Mouse (Mus musculus) embryonic facial prominence, embryonic 10.5 days (tissue): ENCODE results near the gene a. TPM values are rescaled to one million over a fixed set of nuclear protein-coding genes. Genes with fewer than 3 reads are reported as not detected.
A peak's percentile ranks its signal among the peaks of the same experiment; 100 is the strongest.
"Not testable (repeated sequence)": the region's sequence is repeated elsewhere in the genome, so short reads cannot be mapped to it uniquely, and the experiment has no call there.

Experiments
- DNase-seq: peaks from one replicate; pipeline ENCODE4 v3.0.0-alpha.2; 2017; ENCODE audit warnings: low spot score
- H3K27ac ChIP-seq: fragments of 300-500 bp; sonication (generic); replicated peaks from 2 replicates; pipeline ENCODE4 v1.5.1; 2016; ENCODE audit warnings: mild to moderate bottlenecking
- H3K27me3 ChIP-seq: fragments of 300-500 bp; sonication (generic); replicated peaks from 2 replicates; pipeline ENCODE4 v1.6.1; 2016; ENCODE audit warnings: low read depth, mild to moderate bottlenecking; ENCODE audit not compliant: poor library complexity, severe bottlenecking
- H3K36me3 ChIP-seq: fragments of 300-500 bp; sonication (generic); replicated peaks from 2 replicates; pipeline ENCODE4 v1.6.1; 2016; ENCODE audit warnings: mild to moderate bottlenecking, moderate library complexity
- H3K4me1 ChIP-seq: fragments of 300-500 bp; sonication (generic); 2 replicates; pipeline ENCODE4 v1.6.1; 2016
- H3K4me3 ChIP-seq: fragments of 300-500 bp; sonication (generic); 2 replicates; pipeline ENCODE4 v1.5.1; 2016; ENCODE audit warnings: mild to moderate bottlenecking, moderate library complexity
- H3K9me3 ChIP-seq: fragments of 300-500 bp; sonication (generic); 2 replicates; pipeline ENCODE4 v1.6.1; 2016; ENCODE audit warnings: mild to moderate bottlenecking
- WGBS: fragments of 180-500 bp; shearing (Covaris S2); methylation state at CpG from one replicate; pipeline ENCODE4 v1.1.7; 2016; 5-methylcytosine and 5-hydroxymethylcytosine counted together
- polyA plus RNA-seq: library from polyadenylated mRNA; unstranded; fragments of >200 nt; fragmentation: Nextera tagmentation; extraction: Ambion mirVana; gene quantifications from 2 replicates; pipeline ENCODE4 v1.2.1, GENCODE M21; 2016

Gene a
- polyA plus RNA-seq, 1 experiment from 2014 or later = 2.3 TPM

DNA sequence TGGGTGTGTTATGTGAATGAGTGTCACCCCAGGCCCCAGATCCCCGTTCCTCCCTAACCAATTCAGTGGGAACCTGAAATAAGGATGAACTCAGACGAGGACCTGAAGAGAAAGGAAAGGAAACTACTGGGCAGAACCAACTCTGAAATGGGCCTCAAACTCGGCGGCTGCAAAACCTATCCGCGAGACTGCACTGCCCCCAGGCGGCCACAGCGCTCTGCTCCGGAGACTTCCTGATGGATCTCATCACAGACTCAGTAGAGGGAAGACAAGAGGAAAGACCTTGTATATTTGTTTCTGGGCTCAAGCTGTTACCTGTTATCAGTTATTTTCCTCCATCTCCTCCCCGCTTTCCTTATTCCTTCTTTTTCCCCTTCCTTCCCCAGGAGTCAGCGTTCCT lies 151.9 kb downstream of the a start:
- WGBS = 7% methylated on average over 11 of the region's 11 CpGs
- peaks cover 21% of the 10 kb centered on the region for H3K4me1 ChIP-seq
- DNase-seq = peak; percentile 85
- H3K36me3 ChIP-seq = no peaks in the 10 kb centered on the region
- 0 out of 2 replicates have a peak, but pooled peaks cover 5% of the 10 kb centered on the region for H3K27me3 ChIP-seq
- H3K9me3 ChIP-seq = no peaks in the 10 kb centered on the region
- 0 out of 2 replicates have a peak overlapping the region, but pooled peaks have one; percentile 27 for H3K27ac ChIP-seq
- peak overlapping the region; percentile 38 for H3K4me3 ChIP-seq

DNA sequence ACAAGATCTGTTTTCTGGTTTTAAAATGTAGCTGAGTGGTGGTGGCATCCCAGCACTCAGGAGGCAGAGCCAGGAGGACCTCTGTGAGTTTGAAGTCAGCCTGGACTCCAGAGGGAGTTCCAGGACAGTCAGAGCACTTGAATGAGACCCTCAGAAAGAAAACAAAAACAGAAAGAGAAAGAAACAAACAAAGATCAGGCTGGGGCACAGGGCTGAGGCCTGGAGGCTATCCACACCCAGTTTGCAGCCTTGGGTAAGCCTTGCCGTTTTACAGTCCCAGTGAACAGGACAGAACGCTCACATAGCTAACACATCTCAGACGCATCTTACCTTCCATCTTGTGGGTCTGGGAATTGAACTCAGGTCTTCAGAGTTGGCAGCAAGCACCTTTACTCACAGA lies 155.7 kb downstream of the a start:
- H3K36me3 ChIP-seq = no peaks in the 10 kb centered on the region
- 86% methylated on average over 3 of the region's 3 CpGs for WGBS
- H3K27ac ChIP-seq = no peak overlapping the region
- no peaks in the 10 kb centered on the region for H3K9me3 ChIP-seq
- no peak overlapping the region for H3K4me3 ChIP-seq
- H3K4me1 ChIP-seq = peaks cover 25% of the 10 kb centered on the region
- DNase-seq = no peak
- peaks cover 11% of the 10 kb centered on the region for H3K27me3 ChIP-seq

- 68% methylated on average over 7 of the region's 7 CpGs for WGBS
- no peaks in the 10 kb centered on the region for H3K36me3 ChIP-seq
- H3K4me1 ChIP-seq = peaks cover 22% of the 10 kb centered on the region
- H3K4me3 ChIP-seq = no peak overlapping the region
- DNase-seq = no peak
- H3K9me3 ChIP-seq = no peaks in the 10 kb centered on the region
- no peak overlapping the region for H3K27ac ChIP-seq
- peaks cover 6% of the 10 kb centered on the region for H3K27me3 ChIP-seq
Observed at GRCm38 (mm10) chr2:154949352-154949751, 158.2 kb downstream of the a start.

DNA sequence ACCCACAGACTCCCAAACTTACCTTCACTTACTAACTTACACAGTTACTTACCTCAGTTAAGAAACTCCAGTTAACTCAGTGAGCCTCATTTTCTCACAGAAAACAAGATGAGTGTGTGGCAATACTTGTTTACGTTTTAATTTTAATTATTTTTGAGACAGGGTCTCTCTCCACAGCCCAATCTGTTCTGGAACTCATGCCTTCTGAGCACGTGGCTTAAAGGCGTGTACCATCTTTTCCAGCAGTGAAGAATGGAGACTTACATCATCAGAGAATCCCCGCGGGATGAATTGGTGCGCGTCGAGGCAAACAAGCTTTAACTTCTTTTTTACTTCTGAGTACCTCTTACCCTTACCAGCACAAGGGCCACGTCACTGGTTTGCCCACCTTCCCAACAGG lies 158.7 kb downstream of the a start:
- H3K36me3 ChIP-seq = no peaks in the 10 kb centered on the region
- H3K9me3 ChIP-seq = no peaks in the 10 kb centered on the region
- H3K27me3 ChIP-seq = peaks cover 6% of the 10 kb centered on the region
- no peak overlapping the region for H3K27ac ChIP-seq
- 81% methylated on average over 9 of the region's 9 CpGs for WGBS
- no peak overlapping the region for H3K4me3 ChIP-seq
- DNase-seq = no peak
- peaks cover 22% of the 10 kb centered on the region for H3K4me1 ChIP-seq

DNA sequence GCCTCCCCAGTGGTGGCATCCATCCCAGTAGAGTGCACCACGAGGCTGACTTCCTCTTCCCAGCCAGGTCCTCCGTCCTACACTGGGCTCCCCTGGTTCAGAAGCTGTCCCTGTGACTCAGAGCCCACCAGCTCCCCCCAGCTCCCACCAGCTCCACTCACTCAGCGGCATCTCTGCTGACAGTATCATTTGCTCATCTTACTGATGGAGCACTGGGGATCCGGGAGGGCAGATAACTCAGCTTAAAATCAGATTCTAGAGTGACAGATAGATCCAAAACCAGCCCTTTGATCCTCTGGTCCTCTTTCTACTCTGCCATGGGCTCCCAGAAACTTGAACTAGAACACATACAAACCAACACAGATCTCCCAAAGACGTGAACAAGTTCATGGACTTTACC lies 159.4 kb downstream of the a start:
- peaks cover 22% of the 10 kb centered on the region for H3K4me1 ChIP-seq
- H3K9me3 ChIP-seq = no peaks in the 10 kb centered on the region
- WGBS = 67% methylated on average over 5 of the region's 5 CpGs
- no peak for DNase-seq
- no peaks in the 10 kb centered on the region for H3K36me3 ChIP-seq
- H3K27ac ChIP-seq = peak overlapping the region; percentile 35; the same call in 1 of the 2 replicates
- H3K4me3 ChIP-seq = no peak overlapping the region
- H3K27me3 ChIP-seq = peaks cover 6% of the 10 kb centered on the region

GRCm38 (mm10) chr2:154959486-154959885 lies 168.3 kb downstream of the a start:
- no peak for DNase-seq
- no peak overlapping the region for H3K4me3 ChIP-seq
- peaks cover 17% of the 10 kb centered on the region for H3K4me1 ChIP-seq
- H3K36me3 ChIP-seq = no peaks in the 10 kb centered on the region
- H3K9me3 ChIP-seq = no peaks in the 10 kb centered on the region
- H3K27ac ChIP-seq = no peak overlapping the region
- 82% methylated on average over 5 of the region's 5 CpGs for whole genome bisulfite sequencing
- H3K27me3 ChIP-seq = 0 out of 2 replicates have a peak, but pooled peaks cover 3% of the 10 kb centered on the region

DNA sequence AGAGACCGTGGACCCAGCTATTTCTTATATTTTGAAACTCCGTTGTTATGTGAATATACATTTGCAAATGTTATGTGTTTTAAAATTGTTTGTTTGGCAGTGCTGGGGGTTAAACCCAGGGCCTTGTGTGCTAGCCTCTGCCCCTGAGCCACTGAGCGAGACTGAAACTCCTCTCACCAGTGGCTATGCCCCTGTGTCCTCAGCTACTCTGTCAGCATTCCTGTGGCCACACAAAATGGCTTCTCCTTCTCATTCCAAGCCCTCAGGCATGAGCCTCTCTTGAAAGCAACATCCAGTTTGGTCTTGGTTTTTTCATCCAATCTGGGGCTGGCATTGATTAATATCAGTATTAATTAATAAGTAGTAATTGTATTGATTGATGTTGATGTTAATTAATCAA lies 168.7 kb downstream of the a start:
- Histone ChIP-seq H3K36me3 (no peaks in the 10 kb centered on the region), H3K9me3 (no peaks in the 10 kb centered on the region), H3K4me1 (peaks cover 17% of the 10 kb centered on the region), H3K27me3 (peaks cover 8% of the 10 kb centered on the region; the same call in 1 of the 2 replicates), H3K4me3 (no peak overlapping the region), H3K27ac (no peak overlapping the region)
- 86% methylated on average over 3 of the region's 3 CpGs for WGBS
- DNase-seq = no peak

- H3K27ac ChIP-seq = no peak overlapping the region
- WGBS = 47% methylated on average over 5 of the region's 5 CpGs
Observed at GRCm38 (mm10) chr2:154963176-154963575, 172.0 kb downstream of the a start.

GRCm38 (mm10) chr2:154969740-154970397 lies 178.7 kb downstream of the a start:
- H3K27ac ChIP-seq, H3K9me3 ChIP-seq, DNase-seq, H3K4me3 ChIP-seq, H3K36me3 ChIP-seq: not testable (repeated sequence)
- 72% methylated on average over 14 of the region's 14 CpGs for WGBS
- Histone ChIP-seq H3K4me1 (peaks cover 30% of the 10 kb centered on the region), H3K27me3 (peaks cover 14% of the 10 kb centered on the region)

More at GRCm38 (mm10) chr2:154963176-154963575, 172.0 kb downstream of the a start:
- Histone ChIP-seq H3K36me3 (no peaks in the 10 kb centered on the region), H3K9me3 (no peaks in the 10 kb centered on the region), H3K27me3 (peaks cover 16% of the 10 kb centered on the region; the same call in 1 of the 2 replicates), H3K4me1 (peaks cover 17% of the 10 kb centered on the region), H3K4me3 (no peak overlapping the region)
- no peak for DNase-seq

DNA sequence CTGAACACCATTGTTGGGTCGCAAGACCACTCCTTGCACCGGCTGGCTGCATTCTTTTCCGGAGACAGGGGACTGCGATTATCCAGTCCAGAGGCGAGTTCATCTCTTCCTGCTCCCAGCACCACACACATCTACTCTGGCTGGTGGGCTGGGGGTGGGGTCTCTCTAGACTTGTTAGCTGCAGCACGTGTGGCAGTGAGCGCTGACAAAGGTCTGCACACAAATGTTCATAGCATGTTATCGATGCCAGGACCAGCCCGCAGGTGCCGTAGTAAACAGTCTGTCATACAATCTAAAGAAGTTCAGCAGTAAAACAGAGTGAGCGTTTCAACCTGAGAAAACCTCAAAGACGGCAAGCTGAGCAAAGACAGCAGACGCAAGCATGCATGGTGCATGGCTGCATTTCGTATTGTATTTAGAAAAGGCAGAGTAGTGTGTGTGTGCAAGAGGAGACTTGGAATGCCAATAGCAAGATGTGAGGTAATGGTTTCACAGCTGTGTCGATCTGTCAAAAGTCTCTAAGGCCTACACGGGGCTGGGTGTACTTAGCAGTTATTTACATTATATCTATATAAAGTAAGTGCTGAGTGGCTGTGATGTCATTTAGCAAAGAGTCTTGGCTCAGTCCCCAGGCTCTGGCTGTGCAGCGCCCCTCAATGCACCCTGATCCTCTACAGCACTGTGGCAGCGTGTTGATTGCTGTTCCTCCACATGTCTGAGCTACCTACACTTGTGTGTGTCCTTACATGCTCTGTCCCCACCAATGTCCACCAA lies 180.9 kb downstream of the a start:
- Histone ChIP-seq H3K27ac (no peak overlapping the region; the same call in 1 of the 2 replicates), H3K4me1 (peaks cover 30% of the 10 kb centered on the region), H3K4me3 (no peak overlapping the region), H3K36me3 (no peaks in the 10 kb centered on the region), H3K27me3 (peaks cover 5% of the 10 kb centered on the region; the same call in 1 of the 2 replicates), H3K9me3 (no peaks in the 10 kb centered on the region)
- DNase-seq = peak; percentile 20
- 65% methylated on average over 18 of the region's 18 CpGs for whole genome bisulfite sequencing

- WGBS = 49% methylated on average over 5 of the region's 5 CpGs
Observed at GRCm38 (mm10) chr2:154972981-154973380, 181.8 kb downstream of the a start.

GRCm38 (mm10) chr2:154986609-154987008 lies 195.4 kb downstream of the a start:
- no peaks in the 10 kb centered on the region for H3K36me3 ChIP-seq
- H3K4me3 ChIP-seq = no peak overlapping the region
- H3K4me1 ChIP-seq = no peaks in the 10 kb centered on the region
- H3K9me3 ChIP-seq = no peaks in the 10 kb centered on the region
- WGBS = 75% methylated on average over 1 of the region's 1 CpGs
- H3K27ac ChIP-seq = no peak overlapping the region
- no peaks in the 10 kb centered on the region for H3K27me3 ChIP-seq
- DNase-seq = no peak

More at GRCm38 (mm10) chr2:154972981-154973380, 181.8 kb downstream of the a start:
- Histone ChIP-seq H3K27ac (no peak overlapping the region), H3K27me3 (peaks cover 5% of the 10 kb centered on the region; the same call in 1 of the 2 replicates), H3K4me1 (peaks cover 30% of the 10 kb centered on the region), H3K9me3 (no peaks in the 10 kb centered on the region), H3K36me3 (no peaks in the 10 kb centered on the region), H3K4me3 (no peak overlapping the region)
- DNase-seq = no peak

- no peak for DNase-seq
Observed at GRCm38 (mm10) chr2:154991411-154991810, 200.2 kb downstream of the a start.

More at GRCm38 (mm10) chr2:154991411-154991810, 200.2 kb downstream of the a start:
- H3K27me3 ChIP-seq = no peaks in the 10 kb centered on the region
- 83% methylated on average over 8 of the region's 8 CpGs for WGBS
- H3K4me3 ChIP-seq = no peak overlapping the region
- H3K27ac ChIP-seq = no peak overlapping the region
- H3K9me3 ChIP-seq = no peaks in the 10 kb centered on the region
- no peaks in the 10 kb centered on the region for H3K4me1 ChIP-seq
- no peaks in the 10 kb centered on the region for H3K36me3 ChIP-seq
